Mouse (Mus musculus) E14TG2a.4 (cell line): ENCODE measurements around the gene Isl2.

ENCODE experiments used
- CTCF ChIP-seq: conservative IDR thresholded peaks from 2 replicates; pipeline ENCODE4 v1.5.1; 2014; ENCODE audit warnings: low read length
- NANOG ChIP-seq: IDR thresholded peaks from 2 replicates; pipeline ENCODE4 v1.6.1; 2014; ENCODE audit warnings: borderline replicate concordance, low read length, mixed read lengths
- POU5F1 ChIP-seq: IDR thresholded peaks from 2 replicates; pipeline ENCODE4 v1.6.1; 2014; ENCODE audit warnings: low read length, borderline replicate concordance

- no peak for TF ChIP-seq CTCF
- TF ChIP-seq NANOG = no peak
- no peak for TF ChIP-seq POU5F1
These were observed 42.9 kb downstream of the Isl2 start for GRCm38 (mm10) chr9:55581414-55581813.
